Mouse (Mus musculus) forebrain, embryonic 15.5 days (tissue): ENCODE data around the gene Phactr1. TPM values are rescaled to one million over a fixed set of nuclear protein-coding genes. Genes with fewer than 3 reads are reported as not detected.

Source experiments
- ATAC-seq: fragments of 200-750 bp; cut with Nextera tagmentation; replicated peaks from 2 replicates; pipeline ENCODE4 v1.8.0; 2017; ENCODE audit warnings: mild to moderate bottlenecking, moderate TSS enrichment, moderate library complexity
- H3K27ac ChIP-seq: fragments of 300-500 bp; sonication (generic); replicated peaks from 2 replicates; pipeline ENCODE4 v1.5.1; 2015; ENCODE audit warnings: mild to moderate bottlenecking, inconsistent platforms
- H3K27me3 ChIP-seq: fragments of 300-500 bp; sonication (generic); 2 replicates; pipeline ENCODE4 v1.6.1; 2015; ENCODE audit warnings: inconsistent platforms
- H3K36me3 ChIP-seq: fragments of 300-500 bp; sonication (generic); 2 replicates; pipeline ENCODE4 v1.6.1; 2015; ENCODE audit warnings: mild to moderate bottlenecking, inconsistent platforms
- H3K4me1 ChIP-seq: fragments of 300-500 bp; sonication (generic); 2 replicates; pipeline ENCODE4 v1.6.1; 2015; ENCODE audit warnings: inconsistent platforms
- H3K4me2 ChIP-seq: fragments of 300-500 bp; sonication (generic); replicated peaks from 2 replicates; pipeline ENCODE4 v1.6.1; 2015; ENCODE audit warnings: mild to moderate bottlenecking, inconsistent platforms
- H3K4me3 ChIP-seq: fragments of 300-500 bp; sonication (generic); 2 replicates; pipeline ENCODE4 v1.5.1; 2015; ENCODE audit warnings: mild to moderate bottlenecking, inconsistent platforms
- H3K9ac ChIP-seq: fragments of 300-500 bp; sonication (generic); replicated peaks from 2 replicates; pipeline ENCODE4 v1.6.1; 2015; ENCODE audit warnings: mild to moderate bottlenecking, inconsistent platforms
- H3K9me3 ChIP-seq: fragments of 300-500 bp; sonication (generic); 2 replicates; pipeline ENCODE4 v1.6.1; 2016; ENCODE audit warnings: inconsistent platforms
- WGBS: fragments of 180-500 bp; shearing (Covaris S2); methylation state at CpG from one replicate; pipeline ENCODE4 v1.1.7; 2015; ENCODE audit warnings: mixed read lengths; 5-methylcytosine and 5-hydroxymethylcytosine counted together
- polyA plus RNA-seq: library from polyadenylated mRNA; unstranded; fragments of >200 nt; fragmentation: Nextera tagmentation; extraction: Ambion mirVana; gene quantifications from 2 replicates; pipeline ENCODE4 v1.2.1, GENCODE M21; 2015

Phactr1 gene
- polyA plus RNA-seq, 1 experiment from 2014 or later: 83.8 TPM

DNA sequence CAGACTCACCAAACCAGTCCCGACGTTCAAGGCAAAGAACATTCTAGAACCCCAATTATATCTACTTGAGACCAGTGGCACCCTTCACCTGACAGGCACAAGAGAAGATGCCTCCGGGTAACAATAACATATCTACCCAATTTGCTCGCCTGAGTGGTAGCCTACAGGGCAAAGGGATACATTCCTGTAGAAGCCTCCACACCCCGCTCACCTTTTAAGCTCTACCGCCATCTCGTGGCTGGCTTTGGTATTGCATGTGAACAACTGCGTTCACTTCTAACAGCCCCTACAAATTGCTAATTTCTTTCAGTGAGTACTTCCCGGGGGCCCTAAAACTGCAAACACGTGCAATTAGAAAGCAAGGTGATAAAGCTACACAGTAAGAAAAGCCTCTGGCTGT is 142.1 kb downstream of the Phactr1 start:
- Histone ChIP-seq H3K4me3 (no peak overlapping the region), H3K27ac (no peak overlapping the region)
- 20% methylated on average over 10 of the region's 10 CpGs for WGBS

DNA sequence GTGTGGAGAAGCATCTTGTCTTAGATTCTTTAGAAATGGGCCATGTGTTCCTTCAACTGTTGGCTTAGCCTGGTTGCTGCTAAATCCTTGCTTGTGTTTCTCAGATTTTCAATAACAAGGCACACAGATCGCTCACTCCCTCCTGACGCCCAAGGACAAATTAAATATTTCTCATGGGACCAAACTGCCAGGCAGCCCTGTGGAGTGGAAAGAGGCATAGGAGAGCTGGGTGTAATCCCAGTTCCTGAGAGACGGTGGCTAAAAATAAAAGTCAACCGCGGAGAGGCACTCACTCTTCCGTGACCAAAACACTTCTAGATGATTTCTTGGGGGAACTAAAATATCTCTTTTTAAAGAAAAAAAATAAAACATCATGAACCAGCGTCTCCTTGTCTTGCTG is 143.5 kb downstream of the Phactr1 start:
- H3K9me3 ChIP-seq: no peaks in the 10 kb centered on the region
- no peak overlapping the region for H3K9ac ChIP-seq
- WGBS: 86% methylated on average over 7 of the region's 7 CpGs
- H3K27me3 ChIP-seq: no peaks in the 10 kb centered on the region
- H3K27ac ChIP-seq: no peak overlapping the region
- no peak overlapping the region for H3K4me3 ChIP-seq
- H3K4me2 ChIP-seq: no peak overlapping the region
- no peak for ATAC-seq
- H3K36me3 ChIP-seq: no peaks in the 10 kb centered on the region
- peaks cover 16% of the 10 kb centered on the region for H3K4me1 ChIP-seq

More for the DNA sequence above, 142.1 kb downstream of the Phactr1 start:
- no peak overlapping the region for H3K4me2 ChIP-seq
- no peaks in the 10 kb centered on the region for H3K9me3 ChIP-seq
- ATAC-seq: peak; percentile 75
- H3K9ac ChIP-seq: no peak overlapping the region
- H3K4me1 ChIP-seq: peaks cover 13% of the 10 kb centered on the region
- H3K27me3 ChIP-seq: no peaks in the 10 kb centered on the region
- H3K36me3 ChIP-seq: no peaks in the 10 kb centered on the region

DNA sequence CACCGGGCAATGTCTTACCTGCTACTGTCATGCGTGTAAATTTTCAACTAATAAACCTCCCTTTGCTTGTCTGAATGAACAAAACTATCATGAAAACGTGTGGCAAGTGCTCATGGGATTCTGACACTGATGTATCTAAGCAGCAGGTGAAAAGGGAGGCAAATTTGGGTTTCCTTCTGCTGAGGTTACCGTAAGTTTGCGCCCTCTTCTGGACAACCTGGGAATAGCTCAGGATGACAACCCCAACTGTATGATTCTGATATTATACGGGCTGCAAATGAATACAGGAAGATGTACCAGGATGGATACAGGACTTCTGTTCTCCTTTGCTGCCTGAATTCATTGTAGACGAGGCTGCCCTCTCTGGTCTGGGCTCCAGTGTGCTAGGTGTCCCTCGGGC is 146.2 kb downstream of the Phactr1 start:
- Histone ChIP-seq H3K4me3 (no peak overlapping the region), H3K27ac (no peak overlapping the region), H3K36me3 (no peaks in the 10 kb centered on the region), H3K9ac (no peak overlapping the region), H3K27me3 (no peaks in the 10 kb centered on the region), H3K4me2 (no peak overlapping the region), H3K9me3 (no peaks in the 10 kb centered on the region), H3K4me1 (peaks cover 9% of the 10 kb centered on the region)
- no peak for ATAC-seq
- WGBS: 62% methylated on average over 8 of the region's 8 CpGs

DNA sequence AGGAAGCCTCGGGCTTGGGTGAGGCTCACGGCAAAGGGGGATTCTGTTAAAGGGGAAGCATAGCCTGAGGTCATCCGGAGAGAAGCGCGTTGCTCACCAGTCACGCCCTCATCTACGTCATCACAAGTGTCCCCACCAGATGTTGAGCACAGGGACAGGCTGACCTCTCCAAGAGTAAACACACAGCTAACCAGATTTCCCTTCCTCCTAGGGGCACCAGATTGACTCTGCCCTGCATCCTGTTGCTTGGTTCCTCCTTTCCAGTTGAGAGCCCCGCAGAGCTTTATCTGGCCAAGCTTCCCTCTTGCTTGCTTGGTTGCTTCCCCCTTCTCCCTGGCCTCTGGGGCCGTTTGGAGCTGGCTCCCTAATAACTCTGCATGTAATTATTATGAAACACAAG is 148.6 kb downstream of the Phactr1 start:
- Histone ChIP-seq H3K36me3 (no peaks in the 10 kb centered on the region), H3K9ac (no peak overlapping the region), H3K4me1 (peaks cover 5% of the 10 kb centered on the region), H3K4me2 (no peak overlapping the region), H3K9me3 (no peaks in the 10 kb centered on the region), H3K27ac (no peak overlapping the region), H3K27me3 (no peaks in the 10 kb centered on the region), H3K4me3 (no peak overlapping the region)
- no peak for ATAC-seq
- WGBS: 52% methylated on average over 9 of the region's 9 CpGs

DNA sequence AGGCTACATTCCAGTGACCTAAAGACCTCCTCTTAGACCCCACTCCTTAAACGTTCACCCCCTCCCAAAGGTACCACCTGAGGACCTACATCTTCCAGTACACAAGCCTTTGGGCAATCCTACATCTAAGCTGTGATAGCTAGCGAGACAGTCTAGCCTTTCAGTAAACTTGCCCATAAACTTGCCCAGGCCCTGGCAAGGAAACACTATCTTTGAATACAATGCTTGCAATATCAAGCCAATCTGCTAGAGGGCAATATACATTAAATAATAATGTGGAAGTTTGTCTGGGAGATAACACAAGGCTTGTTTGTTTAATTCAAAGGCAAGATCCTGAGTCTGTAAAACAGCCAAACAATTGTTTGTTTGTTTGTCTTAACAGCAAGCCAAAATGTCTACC is 155.0 kb downstream of the Phactr1 start:
- Histone ChIP-seq H3K27ac (no peak overlapping the region), H3K4me2 (no peak overlapping the region), H3K4me3 (no peak overlapping the region), H3K9ac (no peak overlapping the region), H3K36me3 (no peaks in the 10 kb centered on the region), H3K27me3 (no peaks in the 10 kb centered on the region), H3K4me1 (peaks cover 6% of the 10 kb centered on the region), H3K9me3 (no peaks in the 10 kb centered on the region)
- WGBS: 40% methylated on average over 2 of the region's 2 CpGs
- ATAC-seq: peak; percentile 51; the same call in 1 of the 2 replicates

DNA sequence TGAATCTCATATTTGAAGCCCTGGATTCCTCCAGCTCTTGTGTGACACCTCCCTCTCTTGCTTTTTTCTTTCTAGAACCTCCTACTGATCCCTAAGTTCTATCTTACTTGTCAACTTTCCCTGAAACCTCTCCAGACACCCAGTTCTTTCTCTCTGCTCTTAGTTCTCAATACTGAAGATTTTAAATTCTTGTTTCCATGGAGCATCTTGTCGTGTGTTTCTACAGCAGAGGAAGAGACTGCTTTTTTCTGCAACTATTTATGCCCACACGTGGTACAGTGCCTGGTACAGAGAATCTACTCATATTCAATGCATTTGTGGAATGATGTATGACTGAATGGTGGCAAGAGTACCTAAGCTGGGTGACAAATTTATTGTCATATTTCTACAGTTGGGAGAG is 158.9 kb downstream of the Phactr1 start:
- Histone ChIP-seq H3K36me3 (no peaks in the 10 kb centered on the region), H3K4me1 (peaks cover 16% of the 10 kb centered on the region), H3K9ac (no peak overlapping the region), H3K27me3 (no peaks in the 10 kb centered on the region), H3K9me3 (no peaks in the 10 kb centered on the region), H3K4me2 (no peak overlapping the region), H3K4me3 (no peak overlapping the region), H3K27ac (no peak overlapping the region)
- WGBS: 80% methylated on average over 2 of the region's 2 CpGs
- ATAC-seq: no peak

DNA sequence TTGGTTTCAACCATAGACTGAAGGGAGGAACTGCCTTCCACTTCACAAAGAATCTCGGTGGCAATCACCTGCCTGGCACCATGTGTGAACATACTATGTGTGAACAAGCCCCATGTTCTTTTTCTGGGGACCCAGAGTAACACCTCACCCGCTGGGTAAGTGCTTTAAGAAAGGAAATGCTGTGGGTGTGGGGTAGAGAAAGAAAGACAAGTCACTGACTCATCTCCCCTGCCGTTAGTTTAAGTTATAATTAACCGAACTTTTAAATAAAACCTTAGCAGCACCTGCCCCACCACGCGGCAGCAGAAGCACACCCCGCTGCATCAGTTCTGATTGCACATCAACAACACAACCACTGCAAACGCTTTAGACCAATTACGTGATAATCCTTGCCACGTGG is 171.7 kb downstream of the Phactr1 start:
- Histone ChIP-seq H3K4me2 (no peak overlapping the region), H3K4me1 (peaks cover 22% of the 10 kb centered on the region), H3K36me3 (no peaks in the 10 kb centered on the region), H3K27me3 (no peaks in the 10 kb centered on the region), H3K9ac (no peak overlapping the region), H3K4me3 (no peak overlapping the region), H3K27ac (no peak overlapping the region), H3K9me3 (no peaks in the 10 kb centered on the region)
- no peak for ATAC-seq
- WGBS: 59% methylated on average over 10 of the region's 10 CpGs

DNA sequence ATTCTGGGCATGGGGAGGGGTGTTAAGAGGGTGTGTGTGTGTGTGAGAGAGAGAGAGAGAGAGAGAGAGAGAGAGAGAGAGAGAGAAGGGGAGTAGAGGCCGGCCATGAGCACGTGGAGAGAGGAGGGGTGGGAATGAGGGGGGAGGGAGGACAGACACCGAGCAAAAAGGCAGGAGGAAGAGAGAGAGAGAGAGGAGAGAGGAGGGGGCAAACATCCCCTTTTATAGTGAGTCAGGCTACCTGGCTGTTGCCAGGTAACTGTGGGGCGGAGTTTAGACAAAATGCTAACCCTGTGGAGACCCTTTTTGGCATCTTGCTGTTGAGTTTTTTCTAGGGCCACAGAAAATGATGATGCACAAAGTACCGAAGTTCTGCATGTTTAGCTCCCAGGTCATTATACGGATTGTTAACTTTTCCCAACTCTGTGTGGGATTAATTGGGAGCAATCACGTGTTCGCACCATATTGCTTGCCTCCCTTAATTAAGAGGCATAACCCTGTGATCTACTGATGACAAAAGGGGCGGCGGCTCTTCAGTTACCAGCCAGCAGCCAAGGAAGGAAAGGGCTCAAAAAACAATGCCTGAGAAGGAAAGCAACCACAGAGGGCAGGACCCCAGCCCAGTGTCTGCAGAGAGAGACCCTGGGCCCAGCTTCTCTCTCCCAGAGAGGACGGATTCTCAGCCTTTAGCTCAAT is 173.6 kb downstream of the Phactr1 start:
- Histone ChIP-seq H3K27ac (no peak overlapping the region), H3K9me3 (no peaks in the 10 kb centered on the region), H3K4me3 (no peak overlapping the region), H3K4me1 (peaks cover 22% of the 10 kb centered on the region), H3K27me3 (no peaks in the 10 kb centered on the region), H3K9ac (no peak overlapping the region), H3K4me2 (no peak overlapping the region), H3K36me3 (no peaks in the 10 kb centered on the region)
- 4% methylated on average over 11 of the region's 11 CpGs for WGBS
- ATAC-seq: 0 out of 2 replicates have a peak, but pooled peaks have one; percentile 23

DNA sequence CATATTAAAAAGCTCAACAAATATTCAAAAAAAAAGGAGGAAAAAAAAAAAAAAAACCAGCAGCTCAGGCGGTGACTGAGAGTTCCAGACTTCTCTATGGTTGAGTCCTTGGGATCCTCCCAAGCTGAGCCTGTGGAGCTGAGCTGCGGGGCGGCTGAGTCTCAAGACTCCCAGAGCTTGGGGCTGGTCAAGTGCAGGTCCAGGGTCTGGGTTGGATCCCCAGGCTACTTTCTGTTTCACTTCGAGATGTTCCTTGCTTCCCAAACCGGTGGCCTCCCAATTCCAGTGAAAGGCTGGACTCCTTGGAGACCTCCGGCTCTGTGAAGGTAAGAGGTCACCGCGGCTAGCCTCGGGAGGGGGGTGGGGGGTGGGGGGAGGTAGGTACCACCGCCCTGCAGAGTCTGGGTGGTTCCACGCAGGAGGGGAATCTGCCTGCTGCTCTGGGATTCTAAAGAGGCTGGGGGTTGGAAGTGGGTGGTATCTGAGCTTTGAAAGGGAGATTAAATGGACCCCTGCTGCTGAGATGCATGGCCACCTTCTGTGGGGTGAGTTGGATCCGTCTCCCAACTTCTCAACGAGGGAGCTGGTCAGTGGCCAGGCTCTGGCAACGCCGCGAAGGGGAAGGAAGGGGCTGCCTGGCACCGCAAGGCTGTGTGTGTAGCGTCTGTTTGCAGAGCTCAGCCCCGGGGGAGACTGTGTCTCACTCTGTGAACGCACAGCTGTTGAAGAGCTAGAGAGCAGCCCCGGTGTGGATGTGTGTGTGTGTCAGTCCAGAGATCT is 185.9 kb downstream of the Phactr1 start:
- H3K27ac ChIP-seq: no peak overlapping the region
- H3K27me3 ChIP-seq: no peaks in the 10 kb centered on the region
- H3K36me3 ChIP-seq: no peaks in the 10 kb centered on the region
- H3K9me3 ChIP-seq: no peaks in the 10 kb centered on the region
- H3K9ac ChIP-seq: peak overlapping the region; percentile 35; the same call in 1 of the 2 replicates
- 2% methylated on average over 21 of the region's 21 CpGs for WGBS
- H3K4me2 ChIP-seq: peak overlapping the region; percentile 48
- peak overlapping the region; percentile 33 for H3K4me3 ChIP-seq
- H3K4me1 ChIP-seq: peaks cover 15% of the 10 kb centered on the region
- ATAC-seq: peak; percentile 79; the same call in 1 of the 2 replicates

DNA sequence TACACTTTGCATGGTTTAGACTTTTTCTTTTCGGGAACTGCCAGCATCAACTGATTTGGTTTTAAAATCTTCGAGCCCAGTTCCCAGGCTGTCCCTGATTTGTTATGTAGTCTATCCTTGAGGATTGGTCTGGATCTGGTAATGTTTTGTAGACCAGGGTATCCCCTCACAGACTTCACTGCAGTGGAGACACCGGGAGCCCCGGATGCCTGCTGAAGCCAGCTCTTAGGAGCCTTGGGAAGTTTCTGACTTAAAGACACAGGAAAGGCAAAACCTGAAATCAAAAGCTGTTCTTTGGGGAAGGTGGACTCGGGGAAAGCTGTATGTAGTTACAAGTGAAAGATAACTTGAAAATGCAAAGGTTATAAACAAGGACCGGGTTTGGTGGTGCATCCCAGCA is 186.6 kb downstream of the Phactr1 start:
- no peak overlapping the region for H3K9ac ChIP-seq
- no peaks in the 10 kb centered on the region for H3K36me3 ChIP-seq
- H3K4me3 ChIP-seq: no peak overlapping the region
- 35% methylated on average over 6 of the region's 6 CpGs for WGBS
- H3K4me2 ChIP-seq: peak overlapping the region; percentile 48
- no peaks in the 10 kb centered on the region for H3K27me3 ChIP-seq
- no peak overlapping the region for H3K27ac ChIP-seq
- no peaks in the 10 kb centered on the region for H3K9me3 ChIP-seq
- ATAC-seq: no peak
- H3K4me1 ChIP-seq: peaks cover 15% of the 10 kb centered on the region

DNA sequence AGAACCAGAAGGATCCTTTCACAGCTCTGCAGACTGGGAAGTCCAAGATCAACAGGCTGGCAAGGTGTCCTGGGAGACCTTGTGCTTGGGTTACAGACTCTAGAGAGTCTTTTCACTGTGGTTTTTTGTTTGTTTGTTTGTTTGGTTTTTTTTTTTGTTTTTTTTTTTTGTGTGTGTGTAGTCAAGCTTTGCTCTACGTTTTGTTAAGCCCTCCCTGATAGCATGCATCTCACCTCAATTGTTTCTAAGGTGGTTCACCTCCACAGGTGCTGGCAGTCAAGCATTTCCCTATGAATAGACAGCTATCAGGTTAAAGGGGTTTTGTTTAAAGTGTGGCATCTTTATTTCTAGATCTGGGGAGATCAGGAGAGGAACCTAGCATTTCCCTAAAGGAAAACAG is 191.7 kb downstream of the Phactr1 start:
- Histone ChIP-seq H3K4me3 (no peak overlapping the region), H3K9me3 (no peaks in the 10 kb centered on the region), H3K27ac (no peak overlapping the region), H3K9ac (no peak overlapping the region), H3K27me3 (no peaks in the 10 kb centered on the region), H3K4me1 (0 out of 2 replicates have a peak, but pooled peaks cover 4% of the 10 kb centered on the region), H3K36me3 (no peaks in the 10 kb centered on the region), H3K4me2 (no peak overlapping the region)
- 47% methylated on average over 1 of the region's 1 CpGs for WGBS
- no peak for ATAC-seq

DNA sequence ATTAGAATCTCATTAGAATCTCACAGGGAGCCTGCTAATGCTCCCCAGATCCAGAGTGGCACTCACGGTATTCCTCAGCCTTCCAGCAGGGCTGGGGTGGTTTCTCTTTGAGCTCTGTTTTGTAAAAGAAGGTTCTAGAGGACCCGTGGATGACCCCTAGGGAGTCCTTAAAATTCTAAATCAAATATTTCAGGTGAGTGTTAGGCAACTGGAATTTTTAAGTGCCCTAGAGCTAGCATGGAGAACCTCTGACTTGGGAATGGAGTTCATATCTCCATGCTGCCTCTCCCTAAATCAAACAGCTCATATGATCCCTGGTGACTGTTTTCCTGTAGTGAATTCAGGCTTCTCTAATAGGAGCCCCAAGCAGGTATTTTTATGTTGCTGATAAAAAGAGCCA is 197.9 kb downstream of the Phactr1 start:
- no peak for ATAC-seq
- 47% methylated on average over 2 of the region's 2 CpGs for WGBS
- Histone ChIP-seq H3K27me3 (no peaks in the 10 kb centered on the region), H3K4me3 (no peak overlapping the region), H3K36me3 (no peaks in the 10 kb centered on the region), H3K4me2 (no peak overlapping the region), H3K9ac (no peak overlapping the region), H3K9me3 (no peaks in the 10 kb centered on the region), H3K4me1 (no peaks in the 10 kb centered on the region), H3K27ac (no peak overlapping the region)
